Mouse (Mus musculus): ENCODE measurements around the gene Crcp. TPM values are rescaled to one million over a fixed set of nuclear protein-coding genes. Genes with fewer than 3 reads are reported as not detected.

Gene Crcp
- polyA plus RNA-seq, 1 experiment from 2014 or later, result 53.3 TPM

- Histone ChIP-seq H3K4me3 (no peak overlapping the region), H3K27ac (no peak overlapping the region), H3K36me3 (peaks cover 6% of the 10 kb centered on the region; the same call in 1 of the 2 replicates), H3K9ac (no peak overlapping the region), H3K4me1 (no peaks in the 10 kb centered on the region), H3K27me3 (no peaks in the 10 kb centered on the region), H3K4me2 (replicated peaks) (no peak overlapping the region), H3K9me3 (replicated peaks) (no peaks in the 10 kb centered on the region)
- WGBS, result 89% methylated on average over 7 of the region's 7 CpGs
- no peak for ATAC-seq (ENCODE audit: low FRiP score)
Observed at GRCm38 (mm10) chr5:130088008-130088407, 58.9 kb downstream of the Crcp start.

- no peak overlapping the region for H3K4me2 ChIP-seq (replicated peaks)
- 95% methylated on average over 4 of the region's 4 CpGs for WGBS
- no peaks in the 10 kb centered on the region for H3K9me3 ChIP-seq (replicated peaks)
- H3K4me3 ChIP-seq, result no peak overlapping the region
- no peak overlapping the region for H3K9ac ChIP-seq
- H3K4me1 ChIP-seq, result no peaks in the 10 kb centered on the region
- H3K27ac ChIP-seq, result no peak overlapping the region
- no peak for ATAC-seq (ENCODE audit: low FRiP score)
- no peaks in the 10 kb centered on the region for H3K27me3 ChIP-seq
- peaks cover 6% of the 10 kb centered on the region; the same call in 1 of the 2 replicates for H3K36me3 ChIP-seq
Observed at GRCm38 (mm10) chr5:130088612-130089011, 59.5 kb downstream of the Crcp start.

GRCm38 (mm10) chr5:130089177-130089576, 60.1 kb downstream of the Crcp start:
- H3K27ac ChIP-seq, result no peak overlapping the region
- no peaks in the 10 kb centered on the region for H3K27me3 ChIP-seq
- no peak for ATAC-seq (ENCODE audit: low FRiP score)
- H3K9ac ChIP-seq, result no peak overlapping the region
- peaks cover 6% of the 10 kb centered on the region; the same call in 1 of the 2 replicates for H3K36me3 ChIP-seq
- no peaks in the 10 kb centered on the region for H3K9me3 ChIP-seq (replicated peaks)
- H3K4me2 ChIP-seq (replicated peaks), result no peak overlapping the region
- no peaks in the 10 kb centered on the region for H3K4me1 ChIP-seq
- H3K4me3 ChIP-seq, result no peak overlapping the region
- 81% methylated on average over 7 of the region's 7 CpGs for WGBS

- Histone ChIP-seq H3K9ac (no peak overlapping the region), H3K9me3 (replicated peaks) (no peaks in the 10 kb centered on the region), H3K4me2 (replicated peaks) (no peak overlapping the region), H3K27ac (no peak overlapping the region), H3K27me3 (no peaks in the 10 kb centered on the region), H3K4me1 (no peaks in the 10 kb centered on the region), H3K4me3 (no peak overlapping the region), H3K36me3 (peaks cover 6% of the 10 kb centered on the region; the same call in 1 of the 2 replicates)
- WGBS, result 91% methylated on average over 18 of the region's 18 CpGs
- no peak for ATAC-seq (ENCODE audit: low FRiP score)
Observed at GRCm38 (mm10) chr5:130089626-130090393, 60.7 kb downstream of the Crcp start.

GRCm38 (mm10) chr5:130096754-130097153, 67.7 kb downstream of the Crcp start:
- 57% methylated on average over 12 of the region's 12 CpGs for WGBS
- no peak overlapping the region for H3K9ac ChIP-seq
- peaks cover 2% of the 10 kb centered on the region for H3K36me3 ChIP-seq
- no peak overlapping the region for H3K27ac ChIP-seq
- no peak overlapping the region for H3K4me2 ChIP-seq (replicated peaks)
- ATAC-seq (ENCODE audit: low FRiP score), result peak; percentile 50; the same call in 1 of the 2 replicates
- H3K9me3 ChIP-seq (replicated peaks), result no peaks in the 10 kb centered on the region
- no peaks in the 10 kb centered on the region for H3K4me1 ChIP-seq
- no peak overlapping the region for H3K4me3 ChIP-seq
- no peaks in the 10 kb centered on the region for H3K27me3 ChIP-seq

- Histone ChIP-seq H3K4me1 (no peaks in the 10 kb centered on the region), H3K27me3 (no peaks in the 10 kb centered on the region), H3K4me2 (replicated peaks) (no peak overlapping the region), H3K9ac (no peak overlapping the region), H3K9me3 (replicated peaks) (no peaks in the 10 kb centered on the region), H3K36me3 (peaks cover 13% of the 10 kb centered on the region), H3K4me3 (no peak overlapping the region), H3K27ac (no peak overlapping the region)
- WGBS, result 86% methylated on average over 2 of the region's 2 CpGs
- no peak for ATAC-seq (ENCODE audit: low FRiP score)
Observed at GRCm38 (mm10) chr5:130097837-130098236, 68.7 kb downstream of the Crcp start.

- ATAC-seq (ENCODE audit: low FRiP score), result no peak
- Histone ChIP-seq H3K4me2 (replicated peaks) (no peak overlapping the region), H3K9ac (no peak overlapping the region), H3K4me1 (no peaks in the 10 kb centered on the region), H3K9me3 (replicated peaks) (no peaks in the 10 kb centered on the region), H3K27me3 (no peaks in the 10 kb centered on the region), H3K4me3 (no peak overlapping the region), H3K27ac (no peak overlapping the region), H3K36me3 (peaks cover 20% of the 10 kb centered on the region)
- 97% methylated on average over 17 of the region's 17 CpGs for WGBS
Observed at GRCm38 (mm10) chr5:130101724-130102123, 72.6 kb downstream of the Crcp start.

GRCm38 (mm10) chr5:130109348-130109747, 80.3 kb downstream of the Crcp start:
- no peak overlapping the region for H3K27ac ChIP-seq
- H3K4me1 ChIP-seq, result no peaks in the 10 kb centered on the region
- WGBS, result 95% methylated on average over 3 of the region's 3 CpGs
- no peak overlapping the region for H3K9ac ChIP-seq
- peaks cover 13% of the 10 kb centered on the region for H3K36me3 ChIP-seq
- no peak overlapping the region for H3K4me3 ChIP-seq
- no peak for ATAC-seq (ENCODE audit: low FRiP score)
- H3K9me3 ChIP-seq (replicated peaks), result no peaks in the 10 kb centered on the region
- H3K4me2 ChIP-seq (replicated peaks), result no peak overlapping the region
- no peaks in the 10 kb centered on the region for H3K27me3 ChIP-seq

Other genes starting within 250 kb of the Crcp start
- gene Psph, start 241.8 kb upstream of the Crcp start, polyA plus RNA-seq (2016; fragmentation: Nextera tagmentation; extraction: Ambion mirVana), result 35.3 and 36.4 TPM in 2 replicates
- gene Sumf2, start 182.3 kb upstream of the Crcp start, polyA plus RNA-seq (2016; fragmentation: Nextera tagmentation; extraction: Ambion mirVana), result 56.8 and 61.3 TPM in 2 replicates
- gene Chchd2, start 141.8 kb upstream of the Crcp start, polyA plus RNA-seq (2016; fragmentation: Nextera tagmentation; extraction: Ambion mirVana), result 714 and 768 TPM in 2 replicates
- gene Zbed5, start 133.6 kb upstream of the Crcp start, polyA plus RNA-seq (2016; fragmentation: Nextera tagmentation; extraction: Ambion mirVana), result 10.9 and 12.4 TPM in 2 replicates
- gene Phkg1, start 130.7 kb upstream of the Crcp start, polyA plus RNA-seq (2016; fragmentation: Nextera tagmentation; extraction: Ambion mirVana), result 0.34 and 0.46 TPM in 2 replicates
- 4.7 and 6.6 TPM in 2 replicates for gene Nupr1l, start 120.8 kb upstream of the Crcp start, polyA plus RNA-seq (2016; fragmentation: Nextera tagmentation; extraction: Ambion mirVana)
- 40.9 and 42.4 TPM in 2 replicates for gene Vkorc1l1, start 87.3 kb upstream of the Crcp start, polyA plus RNA-seq (2016; fragmentation: Nextera tagmentation; extraction: Ambion mirVana)
- 31.4 and 31.5 TPM in 2 replicates for gene Gusb, start 26.2 kb upstream of the Crcp start, polyA plus RNA-seq (2016; fragmentation: Nextera tagmentation; extraction: Ambion mirVana)
- gene Asl, start within 50 bp of the Crcp start, polyA plus RNA-seq (2016; fragmentation: Nextera tagmentation; extraction: Ambion mirVana), result 23.5 and 34.7 TPM in 2 replicates
- 57.0 and 62.9 TPM in 2 replicates for gene Tpst1, start 44.0 kb downstream of the Crcp start, polyA plus RNA-seq (2016; fragmentation: Nextera tagmentation; extraction: Ambion mirVana)
- gene Kctd7, start 115.6 kb downstream of the Crcp start, polyA plus RNA-seq (2016; fragmentation: Nextera tagmentation; extraction: Ambion mirVana), result 8.7 and 10.1 TPM in 2 replicates
- gene Rabgef1, start 142.5 kb downstream of the Crcp start, polyA plus RNA-seq (2016; fragmentation: Nextera tagmentation; extraction: Ambion mirVana), result 33.3 and 38.2 TPM in 2 replicates
- 31.0 and 31.1 TPM in 2 replicates for gene Tmem248, start 187.8 kb downstream of the Crcp start, polyA plus RNA-seq (2016; fragmentation: Nextera tagmentation; extraction: Ambion mirVana)
- gene Sbds, start 226.2 kb downstream of the Crcp start, polyA plus RNA-seq (2016; fragmentation: Nextera tagmentation; extraction: Ambion mirVana), result 69.5 and 72.6 TPM in 2 replicates
- 26.9 and 27.1 TPM in 2 replicates for gene Tyw1, start 226.3 kb downstream of the Crcp start, polyA plus RNA-seq (2016; fragmentation: Nextera tagmentation; extraction: Ambion mirVana)